Mouse (Mus musculus) sigmoid colon, adult 10 weeks (tissue): ENCODE measurements around the gene Itpka. TPM values are rescaled to one million over a fixed set of nuclear protein-coding genes. Genes with fewer than 3 reads are reported as not detected.

Source experiments
- polyA plus RNA-seq: library from polyadenylated mRNA; stranded (reverse); fragments of 350-450 nt; fragmentation: Illumina TruSeq; extraction: RNeasy Lipid Tissue Mini Kit (QIAGEN cat#74804); gene quantifications from one replicate; pipeline ENCODE4 v1.2.3, GENCODE M21; 2014; ENCODE audit warnings: low read depth, low replicate concordance

The Itpka gene
- 0.22 TPM for polyA plus RNA-seq

DNA sequence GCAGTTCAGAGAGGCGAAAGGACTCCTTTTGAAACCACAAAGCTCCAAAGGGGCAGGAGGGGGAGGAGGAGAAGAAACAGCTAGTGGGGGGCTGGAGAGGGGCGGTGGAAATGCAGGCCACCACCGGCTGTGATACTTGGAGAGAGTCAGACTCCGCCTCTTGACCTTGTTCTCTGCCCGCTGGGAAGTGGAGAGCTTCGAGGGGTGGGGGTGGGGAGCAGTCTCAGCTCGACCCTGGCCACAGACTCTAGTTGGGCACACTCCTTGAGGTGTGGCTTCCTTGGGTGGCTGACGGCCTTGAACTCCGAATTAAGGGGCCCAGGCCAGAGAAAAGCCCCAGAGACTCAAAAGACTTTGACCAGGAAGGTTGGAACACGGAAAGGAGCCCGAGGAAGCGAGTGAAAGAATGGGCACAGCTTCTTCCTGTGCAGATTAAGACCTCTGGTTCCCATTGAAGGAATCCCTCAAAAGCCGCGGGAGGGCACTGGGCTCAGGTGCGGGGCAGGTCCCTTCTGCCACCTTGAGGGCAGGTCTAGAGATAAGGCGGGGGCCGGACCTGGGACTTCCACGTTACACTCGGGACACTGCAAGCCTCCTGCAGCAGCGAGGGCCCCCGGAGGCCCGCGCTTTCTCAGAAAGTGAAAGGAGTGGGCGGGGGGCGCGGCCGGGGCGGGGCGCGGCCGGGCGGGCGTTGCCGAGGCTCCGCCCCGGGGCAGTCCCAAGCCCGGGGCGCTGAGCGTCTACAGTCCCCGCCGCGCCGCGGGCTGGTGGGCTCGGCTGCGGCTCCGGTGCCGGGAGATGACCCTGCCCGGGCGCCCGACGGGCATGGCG lies at the start of gene Itpka:
Itpka (plus strand) TSS at position 757 of the 831 bp plus-strand sequence.

GRCm38 (mm10) chr2:119760251-119760650 lies 18.1 kb downstream of the Itpka start, which contains the start of gene Ltk:
Ltk (minus strand) TSS chr2:119760431.

DNA sequence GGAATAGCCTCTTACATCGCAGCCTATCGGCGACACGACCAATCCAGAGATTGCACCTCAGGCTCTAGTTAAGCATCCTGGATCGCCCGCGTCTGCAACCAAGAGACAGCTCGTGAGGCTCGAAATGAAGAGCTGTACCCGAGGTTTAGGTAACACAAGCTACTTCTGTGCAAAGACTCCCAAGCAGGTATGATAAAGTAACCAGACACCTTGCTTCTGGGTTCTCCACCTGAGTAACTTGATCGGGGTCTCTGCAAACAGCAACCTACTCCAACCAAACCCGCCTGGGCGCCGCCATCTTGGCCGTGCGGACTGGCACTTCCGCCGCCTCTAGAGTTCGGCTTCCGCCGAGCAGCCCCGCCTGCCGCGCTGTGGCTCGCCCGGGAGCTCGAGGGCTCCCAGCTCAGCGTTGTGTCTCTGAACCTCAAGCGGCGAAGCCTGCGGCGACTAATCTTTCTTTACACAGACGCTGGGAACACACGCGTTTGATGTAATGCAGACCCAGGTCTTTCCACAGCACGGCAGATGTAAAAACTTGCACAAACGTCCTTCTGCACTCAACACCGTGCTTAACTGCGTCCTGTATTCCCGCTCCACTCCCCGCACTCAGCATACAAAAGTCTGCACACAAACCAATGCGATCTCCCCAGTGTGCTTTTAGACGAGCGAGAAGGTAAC lies 45.2 kb downstream of the Itpka start, which contains the start of gene Rpap1:
Rpap1 (minus strand) TSS at position 332 of the 678 bp plus-strand sequence.

DNA sequence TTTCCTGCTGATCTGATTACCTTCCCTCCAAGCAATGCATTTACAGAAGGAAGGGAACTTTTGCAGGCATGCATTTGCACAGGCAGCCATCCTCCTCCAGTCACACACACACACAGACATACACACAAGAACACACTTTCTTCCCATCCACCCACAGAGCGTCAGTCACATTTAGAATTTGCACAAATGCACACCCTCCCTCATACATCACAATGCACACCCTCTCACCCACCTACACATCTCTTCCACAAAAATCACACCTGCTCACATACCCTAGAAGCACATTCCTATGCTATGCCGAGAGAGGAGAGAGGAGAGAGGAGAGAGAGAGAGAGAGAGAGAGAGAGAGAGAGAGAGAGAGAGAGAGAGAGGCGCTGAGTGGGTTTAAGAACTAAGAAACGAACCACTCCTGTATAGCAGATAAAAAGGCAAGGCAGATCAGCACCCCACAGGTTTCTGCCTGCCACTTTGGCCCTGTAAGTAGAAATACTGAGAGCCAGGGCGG lies 55.2 kb downstream of the Itpka start, which contains the start of gene Tyro3:
Tyro3 (plus strand) TSS at position 455 of the 505 bp plus-strand sequence.

Other genes starting within 250 kb of the Itpka start
- 0.91 TPM for gene Exd1, start 194.7 kb upstream of the Itpka start, polyA plus RNA-seq
- gene Chp1, start 194.6 kb upstream of the Itpka start, polyA plus RNA-seq, result 644 TPM
- gene Nusap1, start 124.0 kb upstream of the Itpka start, polyA plus RNA-seq, result 26.7 TPM
- gene Oip5, start 123.9 kb upstream of the Itpka start, polyA plus RNA-seq, result 9.4 TPM
- gene Ndufaf1, start 79.5 kb upstream of the Itpka start, polyA plus RNA-seq, result 53.8 TPM
- gene Rtf1, start 67.3 kb upstream of the Itpka start, polyA plus RNA-seq, result 31.3 TPM
- gene Ltk, start 18.1 kb downstream of the Itpka start, polyA plus RNA-seq, result not detected
- gene Rpap1, start 45.2 kb downstream of the Itpka start, polyA plus RNA-seq, result 1.3 TPM
- 0.66 TPM for gene Tyro3, start 55.4 kb downstream of the Itpka start, polyA plus RNA-seq
- gene Mga, start 154.9 kb downstream of the Itpka start, polyA plus RNA-seq, result 42.3 TPM
- gene Mapkbp1, start 230.4 kb downstream of the Itpka start, polyA plus RNA-seq, result 0.85 TPM